Mouse (Mus musculus) hindbrain, embryonic 16.5 days (tissue): Measurements from ENCODE around the gene Qsox1. TPM values are rescaled to one million over a fixed set of nuclear protein-coding genes. Genes with fewer than 3 reads are reported as not detected.

Experiments used
- ATAC-seq: fragments of 200-750 bp; cut with Nextera tagmentation; 2 replicates; pipeline ENCODE4 v1.8.0; 2017; ENCODE audit warnings: moderate TSS enrichment, moderate library complexity
- H3K27ac ChIP-seq: fragments of 300-500 bp; sonication (generic); 2 replicates; pipeline ENCODE4 v1.5.1; 2014; ENCODE audit warnings: low read depth, mild to moderate bottlenecking, control low read depth, low read length, moderate library complexity
- H3K27me3 ChIP-seq: fragments of 300-500 bp; sonication (generic); replicated peaks from 2 replicates; pipeline ENCODE4 v1.6.1; 2014; ENCODE audit warnings: low read length; ENCODE audit not compliant: control insufficient read depth, insufficient read depth
- H3K36me3 ChIP-seq: fragments of 300-500 bp; sonication (generic); 2 replicates; pipeline ENCODE4 v1.6.1; 2014; ENCODE audit warnings: mild to moderate bottlenecking, low read length, moderate library complexity, mixed read lengths; ENCODE audit not compliant: control insufficient read depth, insufficient read depth
- H3K4me1 ChIP-seq: fragments of 300-500 bp; sonication (generic); 2 replicates; pipeline ENCODE4 v1.6.1; 2014; ENCODE audit warnings: low read depth, low read length; ENCODE audit not compliant: control insufficient read depth, insufficient read depth
- H3K4me2 ChIP-seq: fragments of 300-500 bp; sonication (generic); 2 replicates; pipeline ENCODE4 v1.6.1; 2014; ENCODE audit warnings: mild to moderate bottlenecking, low read length, control low read depth, moderate library complexity
- H3K4me3 ChIP-seq: fragments of 300-500 bp; sonication (generic); 2 replicates; pipeline ENCODE4 v1.5.1; 2014; ENCODE audit warnings: mild to moderate bottlenecking, low read length, control low read depth, moderate library complexity
- H3K9ac ChIP-seq: fragments of 300-500 bp; sonication (generic); 2 replicates; pipeline ENCODE4 v1.6.1; 2014; ENCODE audit warnings: low read depth, mild to moderate bottlenecking, control low read depth, low read length, moderate library complexity
- H3K9me3 ChIP-seq: fragments of 300-500 bp; sonication (generic); 2 replicates; pipeline ENCODE4 v1.6.1; 2014; ENCODE audit warnings: mild to moderate bottlenecking, low read length, moderate library complexity; ENCODE audit not compliant: control insufficient read depth
- WGBS: fragments of 180-500 bp; shearing (Covaris S2); extraction: QIAGEN DNeasy Blood & Tissue Kit; methylation state at CpG from one replicate; pipeline ENCODE4 v1.1.7; 2014; 5-methylcytosine and 5-hydroxymethylcytosine counted together
- polyA plus RNA-seq: library from polyadenylated mRNA; unstranded; fragments of >200 nt; fragmentation: Nextera tagmentation; extraction: Ambion mirVana; gene quantifications from 2 replicates; pipeline ENCODE4 v1.2.1, GENCODE M21; 2015

Gene Qsox1
- polyA plus RNA-seq, 1 experiment from 2014 or later = 25.0 TPM

- WGBS = under 1% methylated on average over 44 of the region's 44 CpGs
- Histone ChIP-seq H3K4me3 (peak overlapping the region; percentile 45), H3K27ac (no peak overlapping the region), H3K36me3 (no peaks in the 10 kb centered on the region), H3K4me2 (peak overlapping the region; percentile 83), H3K9ac (no peak overlapping the region), H3K27me3 (peaks cover 53% of the 10 kb centered on the region), H3K4me1 (peaks cover 28% of the 10 kb centered on the region), H3K9me3 (no peaks in the 10 kb centered on the region)
- no peak for ATAC-seq
Observed at GRCm38 (mm10) chr1:155740622-155741377, 71.9 kb downstream of the Qsox1 start.

- Histone ChIP-seq H3K9ac (no peak overlapping the region), H3K4me3 (no peak overlapping the region), H3K36me3 (no peaks in the 10 kb centered on the region), H3K27ac (no peak overlapping the region), H3K4me2 (no peak overlapping the region), H3K9me3 (no peaks in the 10 kb centered on the region), H3K27me3 (peaks cover 64% of the 10 kb centered on the region), H3K4me1 (peaks cover 26% of the 10 kb centered on the region)
- ATAC-seq = no peak
- under 1% methylated on average over 25 of the region's 25 CpGs for WGBS
Observed at GRCm38 (mm10) chr1:155737809-155738383, 74.8 kb downstream of the Qsox1 start.

GRCm38 (mm10) chr1:155737017-155737808 is 75.5 kb downstream of the Qsox1 start:
- no peaks in the 10 kb centered on the region for H3K9me3 ChIP-seq
- no peaks in the 10 kb centered on the region for H3K36me3 ChIP-seq
- no peak overlapping the region for H3K27ac ChIP-seq
- peaks cover 19% of the 10 kb centered on the region for H3K4me1 ChIP-seq
- no peak overlapping the region for H3K4me2 ChIP-seq
- peaks cover 68% of the 10 kb centered on the region for H3K27me3 ChIP-seq
- WGBS = 1% methylated on average over 56 of the region's 58 CpGs
- no peak for ATAC-seq
- no peak overlapping the region for H3K9ac ChIP-seq
- H3K4me3 ChIP-seq = no peak overlapping the region

- no peaks in the 10 kb centered on the region for H3K9me3 ChIP-seq
- H3K27ac ChIP-seq = no peak overlapping the region
- H3K27me3 ChIP-seq = peaks cover 74% of the 10 kb centered on the region
- no peak overlapping the region for H3K4me2 ChIP-seq
- H3K4me1 ChIP-seq = peaks cover 10% of the 10 kb centered on the region
- no peak overlapping the region for H3K9ac ChIP-seq
- H3K36me3 ChIP-seq = no peaks in the 10 kb centered on the region
- no peak for ATAC-seq
- WGBS = 2% methylated on average over 26 of the region's 26 CpGs
- no peak overlapping the region for H3K4me3 ChIP-seq
Observed at GRCm38 (mm10) chr1:155736096-155736825, 76.4 kb downstream of the Qsox1 start.

- WGBS = 2% methylated on average over 2 of the region's 2 CpGs
- no peak for ATAC-seq
Observed at GRCm38 (mm10) chr1:155731156-155731555, 81.5 kb downstream of the Qsox1 start.

GRCm38 (mm10) chr1:155729113-155729795 is 83.4 kb downstream of the Qsox1 start:
- no peak overlapping the region for H3K9ac ChIP-seq
- H3K36me3 ChIP-seq = no peaks in the 10 kb centered on the region
- no peak overlapping the region for H3K27ac ChIP-seq
- peak overlapping the region; percentile 20 for H3K4me2 ChIP-seq
- no peak for ATAC-seq
- H3K4me3 ChIP-seq = no peak overlapping the region
- H3K9me3 ChIP-seq = no peaks in the 10 kb centered on the region
- WGBS = 2% methylated on average over 23 of the region's 23 CpGs
- H3K27me3 ChIP-seq = peaks cover 51% of the 10 kb centered on the region
- peaks cover 3% of the 10 kb centered on the region for H3K4me1 ChIP-seq

More at GRCm38 (mm10) chr1:155731156-155731555, 81.5 kb downstream of the Qsox1 start:
- H3K36me3 ChIP-seq = no peaks in the 10 kb centered on the region
- no peak overlapping the region for H3K4me2 ChIP-seq
- no peak overlapping the region for H3K27ac ChIP-seq
- H3K4me1 ChIP-seq = peaks cover 3% of the 10 kb centered on the region
- H3K9me3 ChIP-seq = no peaks in the 10 kb centered on the region
- no peak overlapping the region for H3K9ac ChIP-seq
- H3K27me3 ChIP-seq = peaks cover 65% of the 10 kb centered on the region
- H3K4me3 ChIP-seq = no peak overlapping the region

GRCm38 (mm10) chr1:155727830-155728229 is 84.9 kb downstream of the Qsox1 start:
- Histone ChIP-seq H3K4me1 (peaks cover 3% of the 10 kb centered on the region), H3K4me3 (no peak overlapping the region), H3K27me3 (peaks cover 51% of the 10 kb centered on the region), H3K9me3 (no peaks in the 10 kb centered on the region), H3K4me2 (no peak overlapping the region), H3K27ac (no peak overlapping the region), H3K36me3 (no peaks in the 10 kb centered on the region), H3K9ac (no peak overlapping the region)
- ATAC-seq = no peak
- WGBS = 25% methylated on average over 10 of the region's 10 CpGs
